Mouse (Mus musculus) hindbrain, postnatal 0 days (tissue): ENCODE data around the gene Maf. TPM values are rescaled to one million over a fixed set of nuclear protein-coding genes. Genes with fewer than 3 reads are reported as not detected.
A peak's percentile ranks its signal among the peaks of the same experiment; 100 is the strongest.

Source experiments
- ATAC-seq: fragments of 200-750 bp; cut with Nextera tagmentation; 2 replicates; pipeline ENCODE4 v1.8.0; 2017; ENCODE audit warnings: mild to moderate bottlenecking, moderate TSS enrichment, moderate library complexity
- DNase-seq: peaks from one replicate; pipeline ENCODE4 v3.0.0-alpha.2; 2015; ENCODE audit warnings: low spot score
- H3K27ac ChIP-seq: fragments of 300-500 bp; sonication (generic); 2 replicates; pipeline ENCODE4 v1.5.1; 2014; ENCODE audit warnings: mild to moderate bottlenecking
- H3K27me3 ChIP-seq: fragments of 300-500 bp; sonication (generic); 2 replicates; pipeline ENCODE4 v1.6.1; 2014; ENCODE audit warnings: low read length, mixed read lengths; ENCODE audit not compliant: insufficient read depth
- H3K36me3 ChIP-seq: fragments of 300-500 bp; sonication (generic); 2 replicates; pipeline ENCODE4 v1.6.1; 2014; ENCODE audit warnings: low read length, mixed read lengths; ENCODE audit not compliant: insufficient read depth
- H3K4me1 ChIP-seq: fragments of 300-500 bp; sonication (generic); 2 replicates; pipeline ENCODE4 v1.6.1; 2014; ENCODE audit warnings: antibody characterized with exemption, low read length, mixed read lengths; ENCODE audit not compliant: insufficient read depth
- H3K4me2 ChIP-seq: fragments of 300-500 bp; sonication (generic); 2 replicates; pipeline ENCODE4 v1.6.1; 2014; ENCODE audit warnings: low read depth, mild to moderate bottlenecking, low read length, moderate library complexity, mixed read lengths
- H3K4me3 ChIP-seq: fragments of 300-500 bp; sonication (generic); 2 replicates; pipeline ENCODE4 v1.5.1; 2014; ENCODE audit warnings: low read length
- H3K9ac ChIP-seq: fragments of 300-500 bp; sonication (generic); replicated peaks from 2 replicates; pipeline ENCODE4 v1.6.1; 2014; ENCODE audit warnings: mild to moderate bottlenecking, low read length, moderate library complexity, mixed read lengths
- H3K9me3 ChIP-seq: fragments of 300-500 bp; sonication (generic); 2 replicates; pipeline ENCODE4 v1.6.1; 2016; ENCODE audit warnings: low read length, mixed read lengths
- CTCF ChIP-seq: IDR thresholded peaks from 2 replicates; pipeline ENCODE4 v1.5.1; 2016; ENCODE audit warnings: antibody characterized with exemption, control low read depth, low read depth
- WGBS: fragments of 180-500 bp; shearing (Covaris S2); extraction: QIAGEN DNeasy Blood & Tissue Kit; methylation state at CpG from one replicate; pipeline ENCODE4 v1.1.7; 2014; 5-methylcytosine and 5-hydroxymethylcytosine counted together
- polyA plus RNA-seq: library from polyadenylated mRNA; unstranded; fragments of >200 nt; fragmentation: Nextera tagmentation; extraction: Ambion mirVana; gene quantifications from 2 replicates; pipeline ENCODE4 v1.2.1, GENCODE M21; 2015
- total RNA-seq: library from RNA; depleted of rRNA; stranded (reverse); fragments of >200 nt; gene quantifications from 2 replicates; pipeline ENCODE4 v1.2.3, GENCODE M21; 2014

The Maf gene
- total and polyA plus RNA-seq, 2 experiments from 2014 or later, result 8.9 to 24.4 TPM

DNA sequence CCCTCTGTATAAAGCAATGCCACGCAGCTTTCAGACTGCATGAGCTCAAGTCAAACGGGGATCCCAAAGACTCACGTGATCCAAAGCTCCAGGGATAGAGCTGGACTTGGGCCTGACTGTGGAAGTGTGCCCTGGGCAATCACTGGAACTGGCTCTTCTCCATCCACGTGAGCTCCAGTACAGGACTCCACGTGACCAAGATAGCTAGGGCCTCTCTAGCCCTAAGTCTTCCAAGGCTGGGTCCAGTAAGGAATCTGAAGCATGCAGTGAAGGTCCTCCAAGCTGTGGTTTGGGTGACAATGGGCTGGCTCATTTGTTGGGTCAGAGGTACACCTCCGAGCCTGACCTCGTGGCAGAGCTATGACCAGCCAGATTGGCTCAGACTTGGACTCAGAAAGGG lies 11.5 kb upstream of the Maf start:
- WGBS, result 66% methylated on average over 7 of the region's 7 CpGs
- H3K9me3 ChIP-seq, result no peaks in the 10 kb centered on the region

DNA sequence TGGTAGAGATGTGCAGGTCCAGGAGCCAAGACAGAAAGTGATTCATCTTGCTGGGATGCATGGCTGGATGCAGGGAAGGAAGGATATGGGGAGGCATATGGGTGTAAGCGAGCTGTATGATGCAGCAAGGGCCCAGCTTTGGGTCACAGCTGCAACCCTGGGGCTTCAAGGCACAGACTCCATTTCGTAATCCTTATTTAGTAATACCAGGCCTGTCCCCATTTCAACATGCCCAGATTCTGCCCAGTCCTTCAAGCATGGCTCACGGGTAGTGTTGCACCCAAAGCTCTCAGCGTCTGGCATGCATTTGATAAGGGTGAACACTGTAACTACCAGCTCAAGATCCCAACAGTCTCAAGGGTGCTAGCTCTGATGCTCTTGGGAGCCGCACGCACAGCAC lies 11.0 kb upstream of the Maf start:
- no peak for TF ChIP-seq CTCF
- 93% methylated on average over 6 of the region's 6 CpGs for WGBS
- Histone ChIP-seq H3K4me3 (no peak overlapping the region), H3K36me3 (no peaks in the 10 kb centered on the region), H3K27ac (no peak overlapping the region), H3K4me1 (no peaks in the 10 kb centered on the region), H3K9me3 (no peaks in the 10 kb centered on the region), H3K4me2 (no peak overlapping the region), H3K27me3 (no peaks in the 10 kb centered on the region), H3K9ac (no peak overlapping the region)
- DNase-seq (no peak), ATAC-seq (no peak)

More for the DNA sequence above, 11.5 kb upstream of the Maf start:
- H3K4me2 ChIP-seq, result no peak overlapping the region
- H3K9ac ChIP-seq, result no peak overlapping the region
- DNase-seq (no peak), ATAC-seq (no peak)
- no peaks in the 10 kb centered on the region for H3K4me1 ChIP-seq
- H3K36me3 ChIP-seq, result no peaks in the 10 kb centered on the region
- no peak overlapping the region for H3K4me3 ChIP-seq
- no peak overlapping the region for H3K27ac ChIP-seq
- no peak for TF ChIP-seq CTCF
- H3K27me3 ChIP-seq, result no peaks in the 10 kb centered on the region

DNA sequence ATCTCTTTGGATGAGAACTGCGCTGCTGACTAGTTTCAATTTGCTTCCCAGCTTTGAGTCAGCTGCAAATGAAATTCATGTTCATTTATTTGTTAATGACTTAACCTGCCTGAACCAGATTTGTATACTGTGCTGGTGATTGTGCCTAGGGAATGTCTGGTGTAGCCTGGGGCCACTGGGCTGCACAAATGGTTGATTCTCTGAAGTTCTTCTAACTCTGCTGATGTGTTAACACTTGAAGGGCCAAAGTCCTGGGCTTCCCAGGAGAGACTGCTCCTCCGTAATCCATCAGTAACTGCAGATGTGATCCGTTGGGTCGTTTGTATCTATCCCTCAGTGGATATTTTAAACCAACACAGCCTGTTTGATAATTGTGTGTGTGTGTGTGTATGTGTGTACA lies 7.7 kb upstream of the Maf start:
- H3K9ac ChIP-seq, result no peak overlapping the region
- no peaks in the 10 kb centered on the region for H3K4me1 ChIP-seq
- ATAC-seq (no peak), DNase-seq (no peak)
- WGBS, result 77% methylated on average over 4 of the region's 4 CpGs
- TF ChIP-seq CTCF, result no peak
- peaks cover 7% of the 10 kb centered on the region for H3K27me3 ChIP-seq
- H3K27ac ChIP-seq, result no peak overlapping the region
- no peak overlapping the region for H3K4me2 ChIP-seq
- no peaks in the 10 kb centered on the region for H3K36me3 ChIP-seq
- no peaks in the 10 kb centered on the region for H3K9me3 ChIP-seq
- H3K4me3 ChIP-seq, result no peak overlapping the region

DNA sequence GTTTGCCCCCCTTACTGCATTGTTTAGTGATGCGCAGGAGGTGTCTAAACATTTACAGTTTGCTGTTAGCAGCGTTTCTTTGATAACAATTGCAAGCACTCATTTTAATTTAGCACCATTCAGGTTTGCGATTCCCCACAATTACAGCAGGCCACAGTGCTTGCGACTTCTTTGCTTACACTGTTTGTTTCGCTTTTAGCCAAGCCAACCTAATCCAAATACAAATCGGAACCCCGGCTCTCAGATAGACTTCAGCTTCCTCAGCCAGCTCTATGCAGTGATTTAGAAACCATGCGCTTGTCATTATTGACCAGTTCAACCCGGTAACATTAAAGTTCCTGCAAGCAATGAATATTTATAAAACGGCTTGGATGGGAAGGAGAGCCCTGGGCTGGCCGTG lies 3.5 kb upstream of the Maf start:
- ATAC-seq (no peak), DNase-seq (no peak)
- Histone ChIP-seq H3K27me3 (peaks cover 7% of the 10 kb centered on the region), H3K4me2 (no peak overlapping the region), H3K4me3 (no peak overlapping the region), H3K9ac (no peak overlapping the region), H3K27ac (no peak overlapping the region), H3K9me3 (no peaks in the 10 kb centered on the region), H3K4me1 (no peaks in the 10 kb centered on the region), H3K36me3 (no peaks in the 10 kb centered on the region)
- TF ChIP-seq CTCF, result no peak
- WGBS, result 66% methylated on average over 11 of the region's 11 CpGs

DNA sequence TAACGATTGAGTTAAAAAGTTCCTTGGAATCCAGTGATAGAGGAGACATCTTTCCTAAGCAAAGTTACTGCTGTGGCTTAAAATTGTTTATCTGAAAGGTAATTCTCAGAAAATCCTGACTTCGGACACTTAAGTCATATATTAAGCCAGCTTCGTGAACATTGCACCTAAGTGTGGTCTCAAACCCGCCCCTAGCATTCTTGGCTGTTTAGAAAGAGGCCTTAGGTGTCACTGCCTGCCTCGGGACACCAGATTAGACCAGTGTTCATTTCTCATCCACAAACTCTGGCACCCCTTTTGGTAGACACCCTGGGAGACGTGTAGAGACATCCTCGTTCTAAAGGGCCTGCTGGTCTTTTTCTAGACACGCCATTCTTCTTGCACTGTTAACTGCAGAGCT lies 2.3 kb upstream of the Maf start:
- no peak for ATAC-seq
- no peaks in the 10 kb centered on the region for H3K9me3 ChIP-seq
- no peaks in the 10 kb centered on the region for H3K36me3 ChIP-seq
- 70% methylated on average over 8 of the region's 8 CpGs for WGBS
- no peak for TF ChIP-seq CTCF
- H3K4me1 ChIP-seq, result no peaks in the 10 kb centered on the region
- peaks cover 10% of the 10 kb centered on the region for H3K27me3 ChIP-seq
- H3K27ac ChIP-seq, result no peak overlapping the region
- H3K9ac ChIP-seq, result no peak overlapping the region
- H3K4me3 ChIP-seq, result no peak overlapping the region
- no peak overlapping the region for H3K4me2 ChIP-seq
- DNase-seq, result no peak

DNA sequence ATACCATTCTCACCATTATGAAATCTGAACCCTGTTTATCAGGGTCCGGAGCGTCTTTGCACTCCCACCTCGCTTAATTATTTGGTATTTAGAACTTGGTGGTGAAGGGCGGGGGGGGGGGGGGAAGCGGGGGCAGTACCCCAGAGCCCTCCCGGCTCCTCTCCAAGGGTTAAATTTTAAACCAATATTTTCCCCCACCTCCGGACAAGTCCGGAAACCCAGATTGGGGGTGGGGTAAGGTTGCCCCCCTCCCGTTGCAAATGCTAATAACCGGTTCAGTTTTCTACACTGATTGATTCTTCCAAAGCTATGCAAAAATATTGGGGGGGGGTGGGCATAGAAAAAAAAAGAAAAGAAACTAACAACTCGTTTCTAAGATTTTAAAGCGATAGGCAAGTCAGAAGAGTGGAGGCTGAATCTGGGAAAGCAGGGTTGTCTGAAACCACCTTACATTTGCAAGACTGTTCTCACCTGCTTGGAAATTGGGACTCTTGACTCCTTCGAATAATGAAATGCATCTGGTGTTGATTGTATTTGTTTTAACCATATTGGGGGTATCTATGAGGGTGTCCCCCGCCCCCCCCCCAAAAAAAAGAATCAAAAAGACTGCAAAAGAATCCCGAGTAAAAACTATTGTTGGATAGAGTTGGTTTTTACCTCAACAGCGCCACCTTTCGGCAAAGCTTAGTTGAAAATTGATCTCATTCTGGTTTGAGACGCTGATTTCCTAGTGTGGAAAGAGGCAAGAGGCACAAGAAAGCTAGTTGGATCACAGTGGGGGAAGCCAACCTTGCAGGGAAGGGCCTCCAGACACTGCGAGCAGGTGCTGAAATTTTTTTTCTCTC lies 1.6 kb upstream of the Maf start:
- peak; percentile 90 for DNase-seq
- no peaks in the 10 kb centered on the region for H3K9me3 ChIP-seq
- TF ChIP-seq CTCF, result peak; percentile 79

More for the DNA sequence above, 1.6 kb upstream of the Maf start:
- H3K4me2 ChIP-seq, result peak overlapping the region; percentile 84
- H3K4me1 ChIP-seq, result no peaks in the 10 kb centered on the region
- H3K36me3 ChIP-seq, result no peaks in the 10 kb centered on the region
- H3K27ac ChIP-seq, result no peak overlapping the region
- under 1% methylated on average over 19 of the region's 19 CpGs for WGBS
- no peak overlapping the region for H3K9ac ChIP-seq
- H3K4me3 ChIP-seq, result peak overlapping the region; percentile 67
- no peak for ATAC-seq
- H3K27me3 ChIP-seq, result peaks cover 15% of the 10 kb centered on the region
